ENCODE assay signal across 16 mouse cellular contexts in genomic region chr3:89440691-89441090, GRCm38 (mm10). TPM values are rescaled to one million over a fixed set of nuclear protein-coding genes. Genes with fewer than 3 reads are reported as not detected.
DNase-seq lines count a peak whose midpoint lies in the region.
"Had no signal": no experiment of that assay in that cellular context is flagged by ENCODE, and none has a peak within 500 bp of the region (broad histone marks: within the 10 kb centered on the region; RNA-seq: fewer than 3 reads in every experiment).

No protein-coding gene starts in this region.

- peak; percentile 64 for DNase-seq in adrenal gland, postnatal 10 days
- DNase-seq in adrenal gland, adult 8-10 months = no peak
- peak; percentile 38 for DNase-seq in heart, postnatal 4 days
- no peak for DNase-seq in heart, postnatal 36 days
- peak; percentile 81 for DNase-seq in gastrocnemius, postnatal 25 days
- DNase-seq in adipocyte (ENCODE audit: low spot score) = no peak
- DNase-seq in spleen, postnatal 4 days (ENCODE audit: low spot score in 2 of 2) = no peak
- DNase-seq: cerebellum, adult 11-12 months; heart, postnatal 14 days; kidney, adult 2 months; kidney, postnatal 36 days; liver, embryonic 13.5 days; lung, adult 18-20 months; lung, postnatal 4 days; thymus, adult 2 months; thymus, postnatal 36 days had no signal

- intact Hi-C loops in heart, postnatal 36 days (cut with DNase I) = no loop called here

RNA-seq across cellular contexts. Expression of gene Pbxip1, which starts 4.2 kb away (rescaled TPM):
- 10 to 100 TPM; 46.0 to 62.1 TPM for total RNA-seq in adrenal gland, postnatal 10 days (2021)
- 100 to 1,000 TPM in 2 of 4 experiments, 10 to 100 TPM in 2; 57.0 to 119 (median 81.5) TPM for total RNA-seq in adrenal gland, adult 8-10 months (2022)
- total RNA-seq in heart, postnatal 4 days (2021) = 10 to 100 TPM; 66.0 to 73.8 TPM
- 10 to 100 TPM; 57.0 to 58.0 TPM for total RNA-seq in heart, postnatal 36 days (2021)
- total RNA-seq in gastrocnemius, postnatal 25 days (2021) = 100 to 1,000 TPM; 179 to 196 TPM

RNA-seq across cellular contexts. Expression of gene Pygo2, which starts 10.7 kb away (rescaled TPM):
- total RNA-seq in adrenal gland, postnatal 10 days (2021) = 10 to 100 TPM; 34.2 to 36.9 TPM
- 10 to 100 TPM; 42.1 to 45.1 (median 44.3) TPM for total RNA-seq in adrenal gland, adult 8-10 months (2022)
- 10 to 100 TPM; 20.3 to 22.1 TPM for total RNA-seq in heart, postnatal 4 days (2021)
- total RNA-seq in heart, postnatal 36 days (2021) = 10 to 100 TPM; 13.8 to 16.6 TPM
- total RNA-seq in gastrocnemius, postnatal 25 days (2021) = 10 to 100 TPM in 1 of 2 experiments, 1 to 10 TPM in 1; 9.2 to 11.1 TPM

RNA-seq across cellular contexts. Expression of gene Pmvk, which starts 13.7 kb away (rescaled TPM):
- 10 to 100 TPM; 15.3 to 17.1 TPM for total RNA-seq in adrenal gland, postnatal 10 days (2021)
- total RNA-seq in adrenal gland, adult 8-10 months (2022) = 10 to 100 TPM; 14.3 to 19.5 (median 15.7) TPM
- total RNA-seq in heart, postnatal 4 days (2021) = 10 to 100 TPM; 11.3 to 13.3 TPM
- 1 to 10 TPM; 7.0 to 9.2 TPM for total RNA-seq in heart, postnatal 36 days (2021)
- total RNA-seq in gastrocnemius, postnatal 25 days (2021) = 1 to 10 TPM; 5.3 to 7.4 TPM

RNA-seq across cellular contexts. Expression of gene Shc1, which starts 22.4 kb away (rescaled TPM):
- 100 to 1,000 TPM in 1 of 2 experiments, 10 to 100 TPM in 1; 94.4 to 108 TPM for total RNA-seq in adrenal gland, postnatal 10 days (2021)
- total RNA-seq in adrenal gland, adult 8-10 months (2022) = 100 to 1,000 TPM; 108 to 136 (median 122) TPM
- total RNA-seq in heart, postnatal 4 days (2021) = 10 to 100 TPM; 68.8 to 69.2 TPM
- total RNA-seq in heart, postnatal 36 days (2021) = 10 to 100 TPM; 34.1 to 36.6 TPM
- 10 to 100 TPM; 21.1 to 23.8 TPM for total RNA-seq in gastrocnemius, postnatal 25 days (2021)

RNA-seq across cellular contexts. Expression of gene Cks1b, which starts 22.5 kb away (rescaled TPM):
- total RNA-seq in adrenal gland, postnatal 10 days (2021) = 10 to 100 TPM; 39.8 to 43.2 TPM
- total RNA-seq in adrenal gland, adult 8-10 months (2022) = 10 to 100 TPM; 20.3 to 33.2 (median 27.4) TPM
- 10 to 100 TPM; 62.8 to 64.3 TPM for total RNA-seq in heart, postnatal 4 days (2021)
- 1 to 10 TPM; 5.1 to 5.4 TPM for total RNA-seq in heart, postnatal 36 days (2021)
- 1 to 10 TPM; 3.1 to 3.4 TPM for total RNA-seq in gastrocnemius, postnatal 25 days (2021)

Comparison
In these comparisons a context has a peak if more than half of its experiments do, and no peak if none do; other contexts are left out.
1. DNase-seq: peak in adrenal gland, postnatal 10 days (single experiment), heart, postnatal 4 days (single experiment) and gastrocnemius, postnatal 25 days (single experiment); none in adrenal gland, adult 8-10 months (single experiment), heart, postnatal 36 days (0 of 2), adipocyte (single experiment) and spleen, postnatal 4 days (0 of 2).